Mouse (Mus musculus): ENCODE data around the gene Rcn2.
"Not testable (repeated sequence)": the region's sequence is repeated elsewhere in the genome, so short reads cannot be mapped to it uniquely, and the experiment has no call there.

Gene Rcn2

DNA sequence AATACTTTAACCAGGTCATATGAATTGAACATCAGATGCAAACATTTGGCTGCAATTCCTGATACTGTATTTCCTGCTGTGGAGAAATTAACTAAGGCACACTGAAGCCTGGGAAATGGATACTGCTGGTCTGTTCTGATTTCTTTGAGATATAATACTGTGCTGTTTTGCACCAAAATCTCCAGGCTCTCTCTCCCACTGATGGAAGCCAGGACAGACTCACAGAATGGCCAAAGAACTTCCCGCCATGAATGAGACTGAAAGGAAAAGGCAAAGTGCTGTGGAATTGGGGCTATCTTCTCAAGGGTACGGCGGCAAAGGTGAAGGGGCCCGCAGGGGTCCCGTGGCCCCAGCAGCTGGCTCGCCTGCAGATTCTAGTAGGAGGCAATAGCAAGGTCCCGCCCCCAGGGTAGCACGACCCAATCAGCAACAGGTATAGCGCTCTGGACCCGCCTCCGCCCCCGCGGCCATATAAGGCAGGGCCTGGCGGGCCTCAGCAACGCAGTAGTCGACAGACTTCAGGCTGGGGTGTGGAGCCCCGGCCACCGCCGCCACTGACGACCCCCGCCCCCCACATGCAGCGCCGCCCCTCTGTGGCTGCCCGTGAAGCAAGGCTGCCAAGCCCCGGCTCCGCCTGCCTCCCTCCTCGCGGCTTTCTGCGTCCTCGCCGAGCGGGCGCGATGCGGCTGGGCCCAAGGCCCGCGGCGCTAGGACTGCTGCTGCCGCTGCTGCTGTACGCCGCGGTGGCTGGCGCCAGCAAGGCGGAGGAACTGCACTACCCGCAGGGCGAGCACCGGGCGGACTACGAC is at the start of gene Rcn2:
TSS of gene Rcn2 (plus strand) at position 474 of the 809 bp plus-strand sequence.
- DNase-seq (ENCODE audit: low spot score in 2 of 2) = peak; percentile 93 to 96

DNA sequence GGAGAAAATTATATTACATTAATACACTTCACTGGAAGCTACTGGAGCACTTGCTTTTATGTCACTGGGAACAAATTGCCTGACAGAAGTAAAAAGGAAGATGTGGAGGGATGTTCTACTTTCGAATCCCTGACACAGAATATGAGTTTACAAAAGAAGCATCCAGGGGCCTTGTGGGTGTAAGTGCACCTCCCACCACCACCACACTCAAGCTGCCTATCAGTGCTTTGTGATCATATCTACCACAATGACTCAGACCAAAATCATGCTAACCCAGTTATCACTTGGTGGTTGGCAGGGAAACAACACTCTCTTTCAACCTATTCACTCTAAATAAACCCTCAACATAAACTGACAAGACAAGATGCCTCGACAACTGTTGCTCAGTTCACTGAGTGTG is 37.0 kb upstream of the Rcn2 start:
- not testable (repeated sequence) for DNase-seq (ENCODE audit: low spot score in 2 of 2)

DNA sequence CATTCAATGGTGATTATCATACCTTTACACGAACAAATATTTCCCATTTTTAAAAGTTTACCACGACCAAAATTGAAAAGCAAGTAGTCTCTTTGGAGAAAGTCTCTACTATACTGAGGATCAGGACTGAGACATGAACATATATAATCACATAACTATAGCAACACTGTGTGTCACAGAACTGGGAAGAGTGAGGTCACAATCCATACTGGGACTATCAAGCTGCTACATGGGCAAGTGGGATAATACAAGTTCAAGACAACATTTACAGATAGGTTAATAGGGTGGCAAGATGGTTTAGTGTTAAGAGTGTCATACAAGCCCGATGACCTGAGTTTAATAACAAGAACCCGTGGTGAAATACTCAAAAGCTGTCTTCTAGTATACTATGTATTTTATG is 31.2 kb upstream of the Rcn2 start, which contains the start of gene 4930563M21Rik:
TSS of gene 4930563M21Rik (minus strand) at position 101 of the 400 bp plus-strand sequence.
- no peak for DNase-seq (ENCODE audit: low spot score in 2 of 2)

DNA sequence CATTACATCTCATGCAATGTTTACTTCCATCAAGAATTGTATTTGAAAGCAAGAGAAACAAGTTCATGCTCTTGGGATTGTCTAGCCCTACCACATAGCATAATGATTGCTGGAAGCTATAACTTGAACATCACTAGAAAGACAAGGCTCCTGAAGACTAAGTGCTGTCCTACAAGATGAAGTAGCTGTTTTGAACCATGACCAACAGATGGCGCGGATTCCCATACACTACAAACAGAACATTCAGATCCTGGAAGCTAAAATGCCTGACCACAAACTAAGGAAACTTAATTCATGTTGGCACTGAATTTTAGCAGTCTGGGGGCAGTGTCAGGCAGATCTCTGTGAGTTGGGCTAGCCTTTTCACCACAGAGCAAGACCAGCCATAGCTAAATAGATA is 16.9 kb upstream of the Rcn2 start:
- no peak for DNase-seq (ENCODE audit: low spot score in 2 of 2)

DNA sequence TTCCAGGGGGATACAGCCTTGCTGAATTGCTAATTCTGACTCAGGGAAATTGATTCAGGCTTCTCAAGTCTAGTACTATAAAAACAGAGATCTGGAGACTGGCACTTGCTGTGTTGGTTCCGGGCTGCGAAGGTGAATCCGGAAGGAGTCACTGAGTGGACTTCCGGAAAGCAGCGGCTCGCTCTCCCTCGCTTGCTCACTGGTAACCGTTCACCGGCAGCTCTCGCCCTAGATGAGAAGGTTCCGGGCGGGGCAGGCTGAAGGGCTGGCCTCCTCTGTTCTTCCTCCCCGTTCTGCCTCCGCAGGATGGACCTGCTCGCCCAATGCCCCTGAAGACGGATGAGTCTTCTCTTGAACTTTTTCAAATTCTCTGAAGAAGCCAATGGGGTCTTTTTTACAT is 14.4 kb upstream of the Rcn2 start:
- DNase-seq (ENCODE audit: low spot score in 2 of 2) = no peak

DNA sequence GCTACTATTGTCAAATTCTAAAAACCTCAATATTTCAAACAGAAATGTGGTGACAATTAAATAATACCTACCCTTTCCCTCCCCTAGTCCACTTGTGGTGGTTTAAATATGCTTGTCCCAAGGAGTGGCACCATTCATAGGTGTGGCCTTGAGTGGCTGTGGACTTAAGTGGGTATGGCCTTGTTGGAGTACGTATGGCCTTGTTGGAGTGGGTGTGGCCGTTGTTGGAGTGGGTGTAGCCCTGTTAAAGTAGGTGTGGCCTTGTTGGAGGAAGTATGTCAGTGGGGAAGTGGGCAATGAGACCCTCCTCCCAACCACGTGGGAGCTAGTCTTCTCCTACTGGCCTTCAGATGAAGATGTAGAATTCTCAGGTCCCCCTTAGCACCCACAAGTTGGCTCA is 9.4 kb upstream of the Rcn2 start:
- no peak for DNase-seq (ENCODE audit: low spot score in 2 of 2)

DNA sequence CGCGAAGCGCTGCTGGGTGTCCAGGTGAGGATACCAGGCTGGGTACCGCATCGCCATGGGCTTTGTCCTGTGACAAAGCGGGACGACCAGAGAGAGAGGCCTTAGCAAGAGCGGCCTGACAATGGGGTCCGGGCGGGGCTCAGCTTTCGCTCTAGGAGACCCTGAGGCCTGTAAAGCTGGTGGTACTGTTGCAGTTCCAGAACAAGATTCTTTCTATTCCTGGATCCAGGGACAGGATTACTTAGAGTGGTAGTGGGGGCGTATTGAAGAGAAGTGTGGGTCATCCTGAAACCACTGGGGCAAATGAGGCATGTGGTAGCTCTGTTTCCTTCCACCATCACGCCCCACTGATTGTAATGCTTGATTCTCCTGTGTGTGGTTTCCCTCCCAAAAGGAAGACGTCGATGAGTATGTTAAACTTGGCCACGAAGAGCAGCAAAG is 556 bp downstream of the Rcn2 start:
- no peak for DNase-seq (ENCODE audit: low spot score in 2 of 2)

DNA sequence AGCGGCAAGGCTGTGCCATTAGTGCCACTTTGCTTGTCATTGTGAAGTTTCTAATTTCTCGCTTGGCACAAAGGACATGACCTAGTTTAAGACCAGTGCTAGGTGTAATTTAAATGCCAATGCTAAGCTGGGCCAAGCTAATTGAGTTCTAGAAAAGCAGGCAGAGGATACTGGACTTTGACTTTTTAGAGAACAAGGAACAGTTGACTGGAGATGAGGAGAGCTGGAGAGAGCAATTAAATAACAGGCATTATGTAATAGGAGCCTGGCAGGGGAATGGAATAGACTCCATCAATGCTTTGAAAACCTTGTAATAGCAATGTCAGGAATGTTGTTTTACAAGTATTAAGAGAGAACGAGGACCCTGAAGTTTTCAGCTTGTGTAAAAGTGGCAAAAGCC is 12.2 kb downstream of the Rcn2 start:
- DNase-seq (ENCODE audit: low spot score in 2 of 2) = no peak

DNA sequence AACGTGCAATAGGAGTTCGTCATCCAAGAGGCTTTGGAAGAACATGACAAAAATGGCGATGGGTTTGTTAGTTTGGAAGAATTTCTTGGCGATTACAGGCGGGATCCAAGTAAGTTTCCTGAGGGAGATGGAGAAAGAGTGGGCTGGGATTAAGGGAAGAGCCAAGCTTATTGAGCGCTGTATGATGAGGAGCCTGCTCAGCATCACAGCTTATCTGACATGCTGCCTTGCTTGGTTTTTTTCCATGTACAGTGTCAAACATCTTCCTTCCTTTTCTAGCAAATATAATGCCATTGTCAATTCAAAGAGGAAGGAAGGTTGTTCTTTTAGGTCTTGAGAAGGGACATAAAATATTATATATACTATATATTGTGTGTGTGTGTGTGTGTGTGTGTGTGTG is 14.5 kb downstream of the Rcn2 start:
- no peak for DNase-seq (ENCODE audit: low spot score in 2 of 2)

DNA sequence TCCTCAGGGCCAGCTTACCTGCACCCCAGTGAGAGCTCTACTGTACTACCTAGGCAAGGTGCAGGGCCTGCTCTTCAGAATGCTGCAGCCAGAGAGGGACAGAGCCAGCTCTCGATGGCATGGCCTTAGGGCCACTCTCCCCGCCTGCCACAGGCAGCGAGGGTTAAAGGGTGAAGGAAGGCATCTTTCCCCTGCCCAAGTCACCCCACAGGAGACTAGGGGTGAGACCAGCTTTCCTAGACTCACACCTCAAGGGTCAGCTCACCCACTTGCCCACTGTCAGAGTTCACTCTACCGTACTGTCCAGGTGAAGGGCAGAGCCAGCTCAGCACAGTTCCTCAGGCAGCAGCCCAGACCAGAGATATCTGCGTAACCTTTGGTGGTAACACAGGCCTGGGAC is 20.7 kb downstream of the Rcn2 start:
- no peak for DNase-seq (ENCODE audit: low spot score in 2 of 2)

DNA sequence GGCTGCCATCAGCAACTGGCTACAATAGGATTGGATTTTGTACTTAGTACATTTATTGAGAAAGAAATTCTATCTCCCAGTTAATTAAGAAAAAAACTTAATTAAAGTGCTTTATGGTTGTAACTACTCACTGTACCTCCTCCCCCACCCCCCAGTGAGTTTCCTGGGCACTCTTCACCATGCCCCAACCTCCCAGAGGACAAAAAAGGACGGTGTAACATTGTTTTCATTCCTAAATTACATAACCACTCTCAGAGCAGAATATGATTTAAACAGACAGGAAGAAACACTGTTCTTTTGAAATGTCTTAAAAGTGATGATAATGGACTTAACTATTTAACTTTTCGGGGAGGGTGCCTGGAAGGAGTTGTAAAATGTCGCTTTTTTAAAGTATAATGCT is 23.4 kb downstream of the Rcn2 start:
- no peak for DNase-seq (ENCODE audit: low spot score in 2 of 2)

DNA sequence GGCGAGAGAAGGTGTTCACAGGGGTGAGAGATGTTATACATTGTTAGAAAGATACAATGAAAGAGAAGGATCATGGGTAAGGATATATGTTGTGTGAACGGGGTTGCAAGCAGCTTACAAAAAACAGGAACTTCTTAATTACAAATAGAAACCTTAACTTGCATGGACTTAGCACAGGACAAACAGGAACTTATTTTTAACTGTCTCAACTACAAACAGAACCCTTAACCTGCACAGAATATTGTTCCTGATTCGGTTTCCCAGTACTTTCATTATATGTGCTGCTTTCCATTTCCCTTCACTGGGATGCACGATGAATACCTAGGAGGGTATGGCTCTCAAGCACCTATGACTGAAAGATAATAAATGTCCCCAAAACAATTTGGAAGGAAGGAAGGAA is 26.3 kb downstream of the Rcn2 start:
- DNase-seq (ENCODE audit: low spot score in 2 of 2) = no peak

DNA sequence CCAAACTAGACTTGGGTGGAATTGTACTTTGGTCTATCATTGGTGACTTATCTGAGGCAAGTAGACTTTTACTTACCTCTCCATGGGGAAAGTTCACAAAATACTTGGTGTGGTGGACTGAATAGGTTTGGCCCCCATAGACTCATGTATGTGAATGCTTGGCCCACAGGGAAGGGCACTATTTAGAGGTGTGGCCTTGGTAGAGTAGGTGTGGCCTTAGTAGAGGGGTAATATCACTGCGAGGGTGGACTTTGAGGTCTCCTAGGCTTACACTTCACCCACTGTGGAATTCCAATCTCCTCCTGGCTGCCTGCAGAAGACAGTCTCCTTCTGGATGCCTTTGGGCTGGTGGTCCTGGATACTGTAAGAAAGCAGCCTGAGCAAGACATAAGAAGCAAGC is 27.0 kb downstream of the Rcn2 start:
- DNase-seq (ENCODE audit: low spot score in 2 of 2) = no peak

DNA sequence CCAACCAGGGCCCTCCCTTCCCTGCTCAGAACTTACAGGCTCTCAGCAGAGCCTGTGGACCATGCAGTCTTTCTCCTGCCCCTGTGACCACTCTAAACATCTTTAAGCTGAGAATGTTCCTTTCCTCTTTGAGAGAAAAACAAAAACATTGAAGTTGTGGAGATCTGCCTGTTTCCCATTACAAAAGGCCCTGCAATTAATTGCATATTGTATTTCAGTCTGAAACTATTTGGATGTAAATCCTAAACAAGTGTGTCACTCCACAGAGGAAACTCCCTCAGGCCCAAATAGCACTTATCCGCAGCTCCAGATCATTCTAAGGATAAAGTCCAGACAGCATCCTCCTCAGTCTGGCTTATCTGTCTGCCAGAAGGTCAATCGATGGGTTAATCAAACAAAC is 31.2 kb downstream of the Rcn2 start:
- no peak for DNase-seq (ENCODE audit: low spot score in 2 of 2)

DNA sequence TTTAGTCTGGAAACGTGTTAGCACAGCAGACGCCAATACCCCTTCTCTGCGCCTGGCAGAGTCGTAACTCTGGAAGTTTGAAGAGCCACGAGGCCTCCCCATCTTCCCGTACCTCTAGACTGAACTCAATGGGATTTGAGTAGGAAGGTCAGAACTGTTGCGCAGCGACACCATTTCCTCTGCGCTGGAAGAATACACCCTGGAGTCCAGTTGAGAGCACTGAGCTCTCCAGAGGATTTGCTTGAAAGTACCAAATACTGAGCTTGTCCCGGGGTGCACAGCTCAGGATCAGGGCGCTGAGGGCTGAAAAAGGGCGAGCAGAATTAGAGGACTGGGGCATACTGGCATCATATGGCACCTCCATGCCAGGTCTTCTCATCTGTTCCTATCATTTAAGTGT is 33.2 kb downstream of the Rcn2 start:
- no peak for DNase-seq (ENCODE audit: low spot score in 2 of 2)

DNA sequence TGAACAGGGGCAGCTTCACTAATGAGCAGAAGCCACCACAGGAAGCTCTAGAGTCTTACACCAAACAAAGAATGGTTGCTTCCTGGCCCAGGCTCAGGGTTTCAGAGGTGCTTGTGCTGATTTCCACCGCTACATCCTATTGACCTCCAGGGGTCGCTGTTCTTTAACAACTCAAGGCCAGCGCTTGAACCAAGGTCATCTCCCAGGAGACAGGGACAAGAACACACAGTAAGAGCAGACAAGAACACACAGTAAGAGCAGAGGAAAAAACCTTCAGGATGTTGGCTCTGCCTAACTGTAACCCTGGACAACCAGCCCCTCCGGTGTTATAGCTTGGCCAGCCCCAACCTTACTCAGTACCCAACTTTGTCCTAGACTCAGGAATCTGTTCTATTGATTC is 33.6 kb downstream of the Rcn2 start:
- peak in 1 of 2 experiments; percentile 68 for DNase-seq (ENCODE audit: low spot score in 2 of 2)

DNA sequence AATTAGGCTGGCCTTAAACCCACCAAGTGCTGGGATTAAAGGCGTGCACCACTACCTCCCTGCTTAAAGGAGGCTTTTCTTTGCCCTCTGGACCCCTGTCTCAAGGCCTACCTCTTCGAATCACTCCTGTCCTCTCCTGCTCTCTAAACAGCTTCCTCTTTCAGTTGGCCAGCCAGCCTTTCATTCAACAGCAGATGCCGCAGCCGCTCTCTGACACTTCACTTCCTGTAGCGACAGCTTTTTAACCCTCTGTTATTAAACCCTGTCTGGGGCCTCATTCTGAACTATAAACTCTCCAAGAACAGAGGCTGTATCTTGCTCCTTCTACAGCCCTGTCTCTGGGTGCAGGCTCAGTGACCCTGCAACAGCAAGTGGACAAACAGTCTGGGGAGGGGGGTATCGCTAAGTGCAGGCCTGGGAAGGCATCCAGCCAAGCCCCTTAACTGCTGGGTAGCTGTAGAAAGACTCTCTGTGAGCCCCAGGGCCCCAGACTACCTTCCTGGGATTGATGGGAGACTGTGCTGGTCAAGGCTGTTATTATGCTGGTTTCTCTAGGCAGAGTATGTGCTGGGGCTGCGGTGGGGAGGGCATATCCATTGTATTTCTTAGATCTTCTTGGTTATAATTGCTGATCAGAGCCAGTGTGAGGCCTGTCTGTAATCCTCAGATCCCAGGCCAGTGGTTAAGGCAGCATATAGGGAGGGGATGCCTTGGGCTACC is 34.4 kb downstream of the Rcn2 start:
- DNase-seq (ENCODE audit: low spot score in 2 of 2) = no peak

DNA sequence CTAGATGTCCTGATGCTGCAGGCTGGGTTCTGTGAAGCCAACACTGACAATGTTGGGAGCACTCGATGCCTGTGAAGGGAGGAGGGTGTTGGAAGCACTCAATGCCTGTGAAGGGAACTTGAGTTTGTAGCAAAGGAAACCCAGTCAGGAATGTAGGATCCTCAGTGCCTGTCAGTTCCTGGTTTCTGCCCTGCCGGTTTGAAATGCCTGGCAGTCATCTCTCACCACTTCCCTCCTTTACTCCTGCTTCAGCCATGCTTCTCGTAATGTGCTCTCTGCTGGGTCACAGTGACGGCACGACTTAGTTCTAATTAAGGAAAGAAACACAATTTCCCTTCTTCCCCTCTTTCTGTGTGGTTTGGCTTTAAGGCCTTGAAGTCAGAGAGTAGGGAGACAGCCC is 37.9 kb downstream of the Rcn2 start:
- DNase-seq (ENCODE audit: low spot score in 2 of 2) = no peak

DNA sequence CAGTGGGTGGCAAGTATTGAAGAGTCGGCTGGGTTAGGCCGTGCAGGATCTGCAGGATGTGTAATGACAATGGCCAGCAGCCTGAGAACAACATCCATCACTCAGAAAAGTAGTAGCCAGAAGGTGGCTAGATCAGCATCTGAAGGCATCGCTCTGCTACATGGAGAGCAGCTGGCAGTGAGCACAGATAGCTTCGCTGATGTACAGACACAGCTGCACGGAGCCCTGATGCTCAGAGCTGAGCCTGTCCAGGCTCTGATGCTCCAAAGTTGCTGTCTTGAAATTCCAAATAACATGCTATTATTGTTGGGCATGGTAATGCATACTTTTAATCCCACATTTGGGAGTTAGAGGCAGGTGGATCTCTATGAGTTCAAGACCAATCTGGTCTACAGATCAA is 44.9 kb downstream of the Rcn2 start:
- no peak for DNase-seq (ENCODE audit: low spot score in 2 of 2)

DNA sequence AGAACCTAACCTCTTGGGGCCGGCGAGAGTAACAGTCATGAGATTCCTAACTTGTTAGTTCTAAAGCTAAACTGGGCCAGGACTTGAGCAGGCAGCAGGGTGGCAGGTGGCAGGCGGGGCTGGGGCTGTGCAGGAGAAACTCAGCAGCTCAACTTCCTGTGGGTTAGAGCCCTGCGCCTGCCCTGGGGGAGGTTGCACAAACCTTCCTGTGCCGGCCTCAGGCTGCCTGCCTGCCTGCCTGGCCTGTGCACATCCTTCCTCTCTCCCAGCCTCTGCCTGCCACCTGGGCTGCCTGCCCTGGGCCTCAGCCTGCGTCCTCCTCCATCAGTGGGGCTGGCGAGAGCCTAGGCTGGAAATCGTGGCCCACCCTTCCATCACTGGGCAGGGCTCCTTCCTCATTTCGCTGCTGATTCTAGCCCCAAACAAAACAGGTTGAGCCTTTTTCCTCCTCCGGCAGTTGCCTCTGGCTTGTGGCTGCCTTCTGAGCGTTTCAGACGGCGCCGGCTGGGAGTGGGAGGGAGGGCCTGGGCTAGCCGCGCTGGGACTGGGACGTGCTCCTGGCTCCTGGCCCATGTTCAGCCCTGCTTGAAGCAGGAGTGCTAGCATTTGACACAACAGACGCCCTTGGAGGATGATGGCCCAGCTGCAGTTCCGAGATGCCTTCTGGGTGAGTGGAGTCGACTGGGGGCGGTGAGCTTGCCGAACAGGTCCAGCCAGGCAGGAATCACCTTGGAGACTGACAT is 48.3 kb downstream of the Rcn2 start, which contains the start of gene Pstpip1:
TSS of gene Pstpip1 (plus strand) at position 185 of the 743 bp plus-strand sequence.
- peak; percentile 70 to 83 for DNase-seq (ENCODE audit: low spot score in 2 of 2)

DNA sequence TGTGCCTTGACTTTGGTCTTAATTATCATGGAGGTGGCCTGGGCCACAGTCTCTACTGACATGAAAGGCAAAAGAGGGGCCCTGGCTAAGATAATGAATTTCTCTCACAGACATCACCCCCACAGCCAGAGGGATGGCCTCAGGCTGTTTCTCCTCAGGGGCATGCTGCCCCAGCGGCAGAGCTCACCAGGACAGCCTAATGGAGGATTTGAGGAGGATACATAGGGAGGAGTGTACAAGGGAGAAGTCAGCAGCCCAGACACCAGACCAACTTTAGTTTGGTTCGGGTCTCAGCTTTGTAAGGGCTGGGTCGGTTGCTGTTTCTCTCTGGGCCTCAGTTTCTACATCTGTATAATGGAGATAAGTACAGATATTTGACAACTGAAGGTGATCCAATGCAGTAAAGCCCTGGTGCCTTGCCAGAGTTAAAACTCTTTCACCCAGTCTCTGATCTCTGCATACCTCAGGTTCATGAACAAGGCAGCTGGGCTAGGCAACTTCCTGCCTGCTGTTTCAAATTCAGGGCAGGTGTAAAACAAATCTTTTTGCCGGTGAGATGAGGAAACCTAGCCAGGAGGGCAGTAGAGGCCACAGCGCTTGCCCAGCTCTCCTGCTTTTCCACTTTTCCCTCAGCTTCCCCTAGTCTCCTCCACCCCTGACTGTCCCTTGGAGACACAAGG is 49.0 kb downstream of the Rcn2 start:
- DNase-seq (ENCODE audit: low spot score in 2 of 2) = no peak

DNA sequence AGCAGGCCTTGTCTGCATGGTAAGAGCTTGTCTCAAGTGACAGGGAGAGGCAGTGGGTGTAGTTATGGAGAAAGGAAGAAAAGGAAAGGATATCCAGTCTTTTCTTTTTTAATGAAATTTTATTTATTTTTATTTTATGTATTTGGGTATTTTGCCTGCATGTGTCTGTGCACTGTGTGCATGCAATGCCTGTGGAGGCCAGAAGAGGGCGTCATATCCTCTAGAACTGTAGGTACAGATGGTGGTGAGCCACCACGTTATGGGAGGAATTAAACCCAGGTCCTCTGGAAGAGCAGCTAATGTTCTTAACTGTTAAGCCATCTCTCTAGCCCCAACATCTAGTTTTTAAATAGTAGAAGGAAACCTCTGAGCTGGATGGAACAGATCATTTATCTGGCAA is 50.5 kb downstream of the Rcn2 start:
- DNase-seq (ENCODE audit: low spot score in 2 of 2) = no peak
